Mouse (Mus musculus): Measurements from ENCODE around the gene Ghrhr. TPM values are rescaled to one million over a fixed set of nuclear protein-coding genes. Genes with fewer than 3 reads are reported as not detected.

Gene Ghrhr
- total RNA-seq (2021) = not detected
- long read RNA-seq = 0 reads

- DNase-seq (ENCODE audit: low spot score in 2 of 2) = no peak
Measured at GRCm38 (mm10) chr6:55376076-55376475, at the start of gene Ghrhr. Ghrhr (plus strand) TSS chr6:55376295.

DNA sequence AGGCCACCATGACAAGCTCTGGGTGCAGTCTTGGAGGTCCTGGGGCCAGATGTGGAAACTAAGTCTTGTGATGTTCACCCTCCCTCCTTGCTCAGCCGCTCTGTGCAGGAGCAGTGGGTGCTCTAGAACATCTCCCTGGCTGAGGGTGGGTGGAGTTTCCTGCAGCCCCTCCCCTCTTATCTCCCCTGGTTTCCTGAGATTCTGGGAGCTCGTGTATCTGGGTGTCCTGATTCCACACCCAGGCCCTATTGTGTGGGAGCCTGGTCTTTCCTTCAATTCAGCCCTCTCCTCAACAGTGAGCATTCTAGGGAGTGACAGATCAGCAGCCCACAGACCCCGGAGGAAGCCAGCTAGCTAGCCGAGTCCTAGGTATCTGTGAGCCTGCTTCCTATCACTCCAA, 49.8 kb upstream of the Ghrhr start:
- DNase-seq (ENCODE audit: low spot score in 2 of 2) = no peak

DNA sequence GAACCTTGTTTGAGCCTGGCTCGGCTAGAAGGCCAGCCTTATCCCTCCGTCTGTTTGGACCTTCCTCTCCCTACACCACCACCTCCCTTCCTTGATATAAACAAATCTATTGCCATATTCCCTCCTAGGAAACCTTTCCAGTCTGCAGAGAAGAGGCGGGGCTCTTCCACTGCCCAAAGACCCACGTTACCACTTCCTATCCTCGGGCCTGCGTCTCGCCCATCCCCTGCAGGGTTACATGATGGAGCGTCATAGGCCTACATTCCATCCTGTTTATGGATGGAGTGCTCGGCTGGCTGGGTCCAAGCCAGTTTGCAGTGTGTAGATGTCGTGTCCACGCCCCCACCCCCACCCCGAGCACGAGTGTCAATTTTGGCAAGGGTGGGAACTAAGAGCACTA, 48.8 kb upstream of the Ghrhr start:
- DNase-seq (ENCODE audit: low spot score in 2 of 2) = no peak

- DNase-seq (ENCODE audit: low spot score in 2 of 2) = no peak
Measured at GRCm38 (mm10) chr6:55328179-55328578, 47.9 kb upstream of the Ghrhr start.

GRCm38 (mm10) chr6:55331315-55331714, 44.8 kb upstream of the Ghrhr start:
- no peak for DNase-seq (ENCODE audit: low spot score in 2 of 2)

- DNase-seq (ENCODE audit: low spot score in 2 of 2) = no peak
Measured at GRCm38 (mm10) chr6:55332100-55332772, 43.9 kb upstream of the Ghrhr start.

- peak in 1 of 2 experiments; percentile 19 for DNase-seq (ENCODE audit: low spot score in 2 of 2)
Measured at GRCm38 (mm10) chr6:55332773-55333109, 43.4 kb upstream of the Ghrhr start.

DNA sequence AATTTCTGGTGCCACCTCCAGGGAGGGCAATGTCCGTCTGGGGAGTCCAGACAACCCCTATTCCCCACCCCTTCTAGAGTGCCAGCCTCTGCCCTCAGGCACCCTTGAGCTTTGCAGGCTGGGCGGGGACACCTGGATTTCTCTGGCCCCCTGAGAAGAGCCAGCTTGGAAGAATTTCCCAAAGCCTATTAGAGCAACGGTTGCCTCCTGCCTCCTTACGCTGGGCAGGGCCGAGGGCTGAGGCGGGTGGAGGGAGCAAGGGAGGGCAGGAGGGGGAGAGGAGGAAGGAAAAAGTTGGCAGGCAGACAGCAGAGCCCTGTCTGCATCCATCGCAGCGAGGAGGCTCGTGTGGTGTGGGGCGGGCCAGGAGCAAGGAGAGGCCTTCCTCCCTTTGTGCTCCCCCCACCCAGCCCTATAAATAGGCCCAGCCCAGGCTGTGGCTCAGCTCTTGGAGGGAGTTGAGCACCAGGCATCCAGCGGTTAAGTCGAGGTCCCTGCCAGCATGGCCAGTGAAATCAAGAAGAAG, 40.0 kb upstream of the Ghrhr start, which contains the start of gene Aqp1:
Gene Aqp1, plus strand, starts transcription at position 444 of the 526 bp plus-strand sequence.
- DNase-seq (ENCODE audit: low spot score in 2 of 2) = no peak

DNA sequence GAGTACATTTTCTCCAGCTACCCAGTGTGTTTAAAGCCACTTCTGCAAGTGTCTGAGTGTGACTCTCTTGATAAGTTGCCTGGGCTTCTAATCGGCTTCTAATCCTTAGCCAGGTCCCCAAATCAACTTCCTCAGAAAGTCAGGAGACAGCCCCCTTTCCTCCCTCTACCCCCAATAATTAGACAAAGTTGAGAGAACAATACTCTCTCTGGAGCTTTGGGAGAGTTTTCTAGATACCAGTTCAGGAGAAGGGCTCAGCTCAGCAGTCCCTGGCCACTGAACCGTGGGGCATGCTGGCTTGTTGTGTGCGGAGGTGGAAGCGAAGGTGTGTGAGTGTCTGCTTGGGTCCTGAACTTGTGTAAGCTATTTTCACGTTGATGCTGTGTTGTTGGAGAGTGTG, 38.9 kb upstream of the Ghrhr start:
- DNase-seq (ENCODE audit: low spot score in 2 of 2) = no peak

GRCm38 (mm10) chr6:55338077-55338476, 38.0 kb upstream of the Ghrhr start:
- no peak for DNase-seq (ENCODE audit: low spot score in 2 of 2)

GRCm38 (mm10) chr6:55338934-55339825, 36.9 kb upstream of the Ghrhr start:
- DNase-seq (ENCODE audit: low spot score in 2 of 2) = no peak

DNA sequence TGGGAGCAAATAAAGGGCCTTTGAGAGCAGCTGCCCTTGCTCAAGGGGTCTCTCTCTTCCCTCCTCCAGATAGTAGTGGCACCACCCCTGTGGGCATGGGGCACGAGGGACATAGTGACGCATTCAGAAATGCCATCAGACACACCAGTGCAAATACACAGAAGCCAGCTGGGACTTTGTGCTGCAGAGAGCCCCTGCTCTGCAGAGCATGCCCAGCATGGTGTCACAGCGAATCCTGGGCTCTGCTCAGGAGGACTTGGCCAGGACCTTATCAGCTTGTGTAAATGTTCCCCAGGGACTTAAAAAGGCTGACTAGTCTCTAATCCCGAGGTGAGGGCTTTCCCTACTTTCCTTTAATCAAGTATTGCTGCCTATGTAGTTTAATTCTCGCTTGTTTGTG, 34.4 kb upstream of the Ghrhr start:
- no peak for DNase-seq (ENCODE audit: low spot score in 2 of 2)

- no peak for DNase-seq (ENCODE audit: low spot score in 2 of 2)
Measured at GRCm38 (mm10) chr6:55342328-55342727, 33.8 kb upstream of the Ghrhr start.

DNA sequence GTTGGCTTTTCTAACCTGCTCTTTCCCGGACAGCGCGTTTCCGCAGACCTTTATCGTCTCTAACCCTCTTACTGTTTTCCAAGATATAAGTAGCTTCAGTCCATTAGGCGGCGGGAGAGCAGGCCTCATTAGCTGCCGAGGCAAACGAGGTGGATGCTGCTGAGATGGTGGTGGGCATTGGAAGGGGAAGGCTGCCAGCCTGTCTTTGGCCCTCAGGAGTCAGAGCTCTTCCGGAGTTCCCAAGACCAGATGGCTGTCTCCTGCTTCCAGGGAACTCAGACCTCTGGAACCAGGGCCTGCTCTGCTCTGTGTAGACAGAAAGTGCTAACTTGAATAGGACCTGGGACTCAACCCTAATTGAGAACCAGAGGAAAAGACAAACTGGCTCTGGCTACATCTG, 32.6 kb upstream of the Ghrhr start:
- DNase-seq (ENCODE audit: low spot score in 2 of 2) = no peak

- DNase-seq (ENCODE audit: low spot score in 2 of 2) = no peak
Measured at GRCm38 (mm10) chr6:55344291-55345016, 31.6 kb upstream of the Ghrhr start.

GRCm38 (mm10) chr6:55345264-55345663, 30.8 kb upstream of the Ghrhr start:
- DNase-seq (ENCODE audit: low spot score in 2 of 2) = no peak

DNA sequence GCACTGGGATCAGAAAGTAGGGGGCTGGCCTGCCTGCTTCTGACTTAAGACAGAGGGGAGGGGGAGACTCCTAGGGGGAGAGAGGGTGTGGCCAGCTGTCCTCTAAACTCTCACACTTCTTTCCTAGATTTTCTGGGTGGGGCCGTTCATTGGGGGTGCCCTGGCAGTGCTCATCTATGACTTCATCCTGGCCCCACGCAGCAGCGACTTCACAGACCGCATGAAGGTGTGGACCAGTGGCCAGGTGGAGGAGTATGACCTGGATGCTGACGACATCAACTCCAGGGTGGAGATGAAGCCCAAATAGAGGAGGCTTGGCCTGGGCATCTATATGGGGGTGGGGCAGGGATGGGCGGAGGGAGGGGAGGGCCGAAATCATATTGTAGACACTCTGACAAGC, 29.6 kb upstream of the Ghrhr start:
- no peak for DNase-seq (ENCODE audit: low spot score in 2 of 2)

DNA sequence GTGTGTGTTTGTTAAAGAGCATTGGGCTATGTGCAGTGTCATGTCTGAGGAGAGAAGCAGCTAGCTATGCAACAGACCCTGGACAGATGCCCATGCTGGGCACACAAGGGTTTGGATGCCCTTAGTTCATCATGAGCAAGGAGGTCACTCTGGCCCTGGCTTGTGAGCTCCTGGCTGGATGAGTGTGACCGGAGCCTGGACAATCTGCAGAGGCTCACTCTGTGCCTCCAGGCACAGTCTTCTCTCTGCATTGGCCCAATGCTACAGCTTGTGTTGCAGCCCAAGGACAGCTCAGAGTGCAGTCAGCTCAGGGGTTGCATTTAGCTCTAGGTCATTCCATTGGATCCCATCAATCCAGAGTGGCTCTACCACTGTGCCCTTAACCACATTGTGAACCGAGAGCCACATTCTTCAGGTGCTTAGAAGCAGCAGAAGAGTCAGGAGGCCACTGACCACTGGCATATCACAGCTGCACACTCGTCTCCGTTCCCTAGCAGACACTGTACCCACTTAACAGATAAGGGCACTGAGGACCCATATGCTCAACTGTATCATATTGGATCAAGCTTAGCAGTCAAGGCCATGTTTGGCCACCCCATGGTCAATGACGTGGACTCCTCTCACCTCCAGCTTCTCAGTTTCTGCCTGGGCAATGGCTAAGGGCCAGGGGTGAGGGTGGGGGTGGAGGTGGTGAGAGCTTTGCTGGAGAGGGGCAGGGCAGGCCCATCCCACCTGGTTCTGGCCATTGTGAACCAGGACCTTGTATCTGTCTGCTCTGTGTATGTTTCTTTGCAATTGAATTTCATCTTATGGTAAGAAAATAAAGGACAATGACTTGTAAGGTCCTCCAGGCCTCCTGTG, 28.2 kb upstream of the Ghrhr start:
- no peak for DNase-seq (ENCODE audit: low spot score in 2 of 2)

DNA sequence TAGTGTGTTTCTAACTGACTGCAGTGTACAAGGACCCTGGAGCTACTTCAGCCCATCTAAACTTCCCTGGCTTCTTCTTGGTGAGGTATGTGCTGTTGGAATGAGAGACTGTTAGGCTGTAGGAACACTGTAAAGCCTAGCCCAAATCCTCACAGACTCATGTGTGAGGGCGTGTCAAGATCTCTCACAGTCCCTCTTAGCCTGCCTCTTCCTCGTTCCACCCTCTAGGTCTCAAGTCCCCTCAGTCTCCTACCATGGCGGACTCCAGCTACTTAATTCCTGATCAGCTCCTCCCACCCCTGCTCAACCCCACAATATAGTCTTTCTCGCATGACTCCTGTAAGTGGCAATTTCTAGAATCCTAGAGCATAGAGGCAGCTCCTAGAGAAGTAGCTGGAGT, 26.9 kb upstream of the Ghrhr start:
- DNase-seq (ENCODE audit: low spot score in 2 of 2) = no peak

GRCm38 (mm10) chr6:55350383-55350952, 25.6 kb upstream of the Ghrhr start:
- no peak for DNase-seq (ENCODE audit: low spot score in 2 of 2)
